Mouse (Mus musculus): ENCODE data around the gene Ston1. TPM values are rescaled to one million over a fixed set of nuclear protein-coding genes. Genes with fewer than 3 reads are reported as not detected.

The Ston1 gene
- polyA plus RNA-seq, 1 experiment from 2014 or later, result 0.96 TPM

DNA sequence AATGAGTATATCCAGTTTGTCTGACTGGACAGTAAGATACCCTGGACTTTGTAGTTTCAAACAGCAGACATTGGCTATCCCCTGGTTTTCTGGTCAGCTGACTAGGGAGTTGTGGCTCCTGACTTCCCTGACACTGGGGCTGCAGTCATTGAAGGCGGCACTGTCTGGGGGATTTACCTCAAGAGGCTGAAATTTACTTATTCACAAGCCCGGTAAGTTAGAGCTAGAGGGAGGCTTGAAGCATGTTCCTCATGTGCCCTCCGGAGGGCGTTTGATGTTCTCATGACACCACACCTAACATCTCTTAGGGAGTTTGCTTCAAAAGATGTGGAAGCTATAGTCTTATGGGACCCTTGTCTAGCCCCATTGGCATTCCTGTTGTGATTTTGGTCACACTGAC is 40.8 kb upstream of the Ston1 start:
- ATAC-seq (ENCODE audit: low read depth), result no peak

DNA sequence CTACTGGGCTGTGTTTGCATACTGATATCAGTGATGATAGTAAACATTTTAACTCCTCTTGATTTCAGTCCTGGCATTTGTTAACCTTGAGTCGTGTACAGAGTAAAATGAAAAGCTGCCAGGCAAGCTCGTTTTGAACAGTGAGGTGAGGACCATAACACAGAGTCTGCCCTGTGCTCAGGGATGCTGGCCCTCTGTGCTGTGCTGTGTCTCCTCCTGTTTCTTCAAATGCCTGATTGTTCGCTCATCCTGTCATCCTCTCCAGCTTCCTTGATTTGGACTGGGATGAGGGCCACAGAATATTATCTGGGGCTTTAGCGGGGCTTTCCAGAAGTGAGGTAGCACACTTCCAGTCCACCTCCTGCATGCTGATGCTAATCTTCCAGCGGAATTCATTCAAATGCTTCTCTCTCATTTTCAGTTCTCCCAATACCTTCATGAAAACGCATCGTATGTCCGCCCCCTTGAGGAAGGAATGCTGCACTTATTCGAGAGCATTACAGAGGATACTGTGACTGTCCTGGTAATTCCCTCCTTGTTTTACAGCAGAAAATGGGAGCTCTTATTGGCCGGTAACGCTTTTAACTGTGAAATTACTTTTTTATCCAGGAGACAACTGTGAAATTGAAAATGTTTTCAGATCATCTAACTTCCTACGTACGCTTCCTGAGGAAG is 39.2 kb upstream of the Ston1 start:
- ATAC-seq (ENCODE audit: low read depth), result no peak

More for the DNA sequence above, 40.8 kb upstream of the Ston1 start:
- H3K9me3 ChIP-seq (replicated peaks; ENCODE audit: control insufficient read depth, low read length), result no peaks in the 10 kb centered on the region
- H3K36me3 ChIP-seq (ENCODE audit: control insufficient read depth, insufficient read depth), result peaks cover 3% of the 10 kb centered on the region; the same call in 1 of the 2 replicates
- no peak overlapping the region for H3K4me2 ChIP-seq (ENCODE audit: low read depth, low read length)
- 70% methylated on average over 4 of the region's 4 CpGs for WGBS (ENCODE audit: insufficient replicate concordance)
- H3K4me1 ChIP-seq (ENCODE audit: control insufficient read depth, low read depth, low read length), result peaks cover 10% of the 10 kb centered on the region
- no peaks in the 10 kb centered on the region for H3K27me3 ChIP-seq (ENCODE audit: control insufficient read depth, insufficient read depth, low read depth, low read length)
- no peak overlapping the region for H3K27ac ChIP-seq (ENCODE audit: low read length)
- no peak overlapping the region for H3K4me3 ChIP-seq (ENCODE audit: low read depth, low read length)
- no peak overlapping the region for H3K9ac ChIP-seq (ENCODE audit: low read depth, low read length)

DNA sequence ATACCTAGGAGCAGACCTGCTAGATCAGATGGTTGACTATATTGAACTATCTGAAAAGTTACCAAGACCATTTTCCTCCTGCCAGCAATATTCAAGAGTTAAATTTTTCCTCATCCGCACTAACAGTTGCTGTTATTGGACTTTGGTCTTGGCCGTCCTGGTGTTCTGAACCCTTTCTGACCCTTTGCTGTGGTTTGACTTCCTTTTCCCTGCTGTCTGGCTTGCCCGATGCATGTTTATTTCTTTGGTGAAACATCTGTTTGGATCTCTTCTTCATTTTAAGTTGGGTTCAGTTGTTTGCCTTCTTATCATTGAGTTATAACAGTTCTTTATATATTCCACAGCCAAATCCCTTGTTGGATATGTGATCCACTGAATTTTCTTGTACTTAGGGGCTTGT is 33.9 kb upstream of the Ston1 start:
- ATAC-seq (ENCODE audit: low read depth), result peak; percentile 50; the same call in 1 of the 2 replicates
- H3K36me3 ChIP-seq (ENCODE audit: control insufficient read depth, insufficient read depth), result peaks cover 14% of the 10 kb centered on the region
- WGBS (ENCODE audit: insufficient replicate concordance), result 50% methylated on average over 3 of the region's 3 CpGs

More for the DNA sequence above, 39.2 kb upstream of the Ston1 start:
- no peak overlapping the region for H3K4me3 ChIP-seq (ENCODE audit: low read depth, low read length)
- H3K9me3 ChIP-seq (replicated peaks; ENCODE audit: control insufficient read depth, low read length), result no peaks in the 10 kb centered on the region
- H3K27ac ChIP-seq (ENCODE audit: low read length), result no peak overlapping the region
- peaks cover 3% of the 10 kb centered on the region; the same call in 1 of the 2 replicates for H3K36me3 ChIP-seq (ENCODE audit: control insufficient read depth, insufficient read depth)
- no peak overlapping the region for H3K9ac ChIP-seq (ENCODE audit: low read depth, low read length)
- WGBS (ENCODE audit: insufficient replicate concordance), result 55% methylated on average over 13 of the region's 13 CpGs
- H3K4me1 ChIP-seq (ENCODE audit: control insufficient read depth, low read depth, low read length), result peaks cover 2% of the 10 kb centered on the region
- no peaks in the 10 kb centered on the region for H3K27me3 ChIP-seq (ENCODE audit: control insufficient read depth, insufficient read depth, low read depth, low read length)
- H3K4me2 ChIP-seq (ENCODE audit: low read depth, low read length), result no peak overlapping the region

DNA sequence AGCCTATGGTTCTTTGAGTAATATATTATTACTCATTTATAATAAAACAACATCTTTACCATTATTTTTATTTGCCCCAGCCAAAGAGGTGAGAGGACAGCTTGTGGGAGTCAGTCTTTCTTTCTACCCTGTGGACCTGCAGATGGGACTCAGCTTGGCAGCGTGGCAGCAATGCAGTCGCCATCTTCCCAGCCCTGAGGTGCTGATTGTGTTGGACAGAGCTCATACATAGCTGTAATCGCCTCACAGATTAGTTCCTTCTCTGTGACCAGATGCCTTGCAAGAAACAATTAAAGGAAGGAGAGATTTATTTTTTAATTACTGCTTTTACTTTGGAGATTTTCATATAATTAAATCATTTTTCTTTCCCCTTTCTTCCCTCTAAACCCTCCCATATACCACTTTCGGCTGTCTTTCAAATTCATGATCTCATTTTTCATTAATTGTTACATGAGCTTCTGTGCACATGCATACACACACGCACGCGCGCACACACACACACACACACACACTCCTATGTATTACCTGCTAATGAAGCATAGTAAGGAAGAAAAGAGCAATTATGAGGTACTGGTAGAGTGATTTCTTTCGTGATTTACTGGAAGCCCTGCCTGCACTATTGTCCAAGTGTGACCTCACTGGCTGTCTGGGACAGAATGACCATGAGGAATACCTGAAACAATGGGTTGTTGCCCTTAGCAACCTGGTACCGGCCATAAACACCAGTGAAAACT is 27.5 kb upstream of the Ston1 start:
- no peak overlapping the region for H3K4me3 ChIP-seq (ENCODE audit: low read depth, low read length)
- WGBS (ENCODE audit: insufficient replicate concordance), result 76% methylated on average over 10 of the region's 10 CpGs
- H3K4me1 ChIP-seq (ENCODE audit: control insufficient read depth, low read depth, low read length), result no peaks in the 10 kb centered on the region
- H3K4me2 ChIP-seq (ENCODE audit: low read depth, low read length), result no peak overlapping the region
- peaks cover 17% of the 10 kb centered on the region for H3K36me3 ChIP-seq (ENCODE audit: control insufficient read depth, insufficient read depth)
- no peak for ATAC-seq (ENCODE audit: low read depth)
- H3K27me3 ChIP-seq (ENCODE audit: control insufficient read depth, insufficient read depth, low read depth, low read length), result no peaks in the 10 kb centered on the region
- no peaks in the 10 kb centered on the region for H3K9me3 ChIP-seq (replicated peaks; ENCODE audit: control insufficient read depth, low read length)
- no peak overlapping the region for H3K27ac ChIP-seq (ENCODE audit: low read length)
- H3K9ac ChIP-seq (ENCODE audit: low read depth, low read length), result no peak overlapping the region

More for the DNA sequence above, 33.9 kb upstream of the Ston1 start:
- Histone ChIP-seq H3K27ac (ENCODE audit: low read length) (peak overlapping the region; percentile 19; the same call in 1 of the 2 replicates), H3K4me3 (ENCODE audit: low read depth, low read length) (no peak overlapping the region), H3K4me2 (ENCODE audit: low read depth, low read length) (no peak overlapping the region), H3K27me3 (ENCODE audit: control insufficient read depth, insufficient read depth, low read depth, low read length) (no peaks in the 10 kb centered on the region), H3K9ac (ENCODE audit: low read depth, low read length) (no peak overlapping the region), H3K4me1 (ENCODE audit: control insufficient read depth, low read depth, low read length) (peaks cover 3% of the 10 kb centered on the region), H3K9me3 (replicated peaks; ENCODE audit: control insufficient read depth, low read length) (no peaks in the 10 kb centered on the region)

DNA sequence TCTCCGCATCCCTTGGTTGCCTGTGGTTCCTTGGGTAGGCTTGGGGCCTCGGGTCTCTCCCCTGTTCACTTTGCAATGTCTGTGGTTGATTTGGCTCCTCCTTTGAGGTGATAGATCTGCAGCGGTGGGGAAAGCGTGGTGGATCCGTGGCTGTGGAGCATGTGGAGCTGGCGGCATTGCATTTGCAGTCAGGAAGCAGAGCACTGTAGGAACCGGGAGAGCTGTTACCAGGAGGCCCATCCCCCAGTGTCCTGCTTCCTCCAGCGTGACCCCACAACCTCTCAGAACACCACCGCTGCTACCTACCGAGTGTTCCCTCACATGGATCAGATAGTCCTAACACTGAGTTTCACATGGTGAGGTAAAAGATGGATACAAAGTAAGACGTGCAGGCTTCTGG is 26.7 kb upstream of the Ston1 start:
- ATAC-seq (ENCODE audit: low read depth), result no peak
- Histone ChIP-seq H3K27ac (ENCODE audit: low read length) (no peak overlapping the region), H3K9me3 (replicated peaks; ENCODE audit: control insufficient read depth, low read length) (no peaks in the 10 kb centered on the region), H3K4me3 (ENCODE audit: low read depth, low read length) (no peak overlapping the region), H3K4me1 (ENCODE audit: control insufficient read depth, low read depth, low read length) (no peaks in the 10 kb centered on the region), H3K36me3 (ENCODE audit: control insufficient read depth, insufficient read depth) (peaks cover 18% of the 10 kb centered on the region), H3K27me3 (ENCODE audit: control insufficient read depth, insufficient read depth, low read depth, low read length) (no peaks in the 10 kb centered on the region), H3K4me2 (ENCODE audit: low read depth, low read length) (no peak overlapping the region), H3K9ac (ENCODE audit: low read depth, low read length) (no peak overlapping the region)
- 75% methylated on average over 11 of the region's 11 CpGs for WGBS (ENCODE audit: insufficient replicate concordance)

DNA sequence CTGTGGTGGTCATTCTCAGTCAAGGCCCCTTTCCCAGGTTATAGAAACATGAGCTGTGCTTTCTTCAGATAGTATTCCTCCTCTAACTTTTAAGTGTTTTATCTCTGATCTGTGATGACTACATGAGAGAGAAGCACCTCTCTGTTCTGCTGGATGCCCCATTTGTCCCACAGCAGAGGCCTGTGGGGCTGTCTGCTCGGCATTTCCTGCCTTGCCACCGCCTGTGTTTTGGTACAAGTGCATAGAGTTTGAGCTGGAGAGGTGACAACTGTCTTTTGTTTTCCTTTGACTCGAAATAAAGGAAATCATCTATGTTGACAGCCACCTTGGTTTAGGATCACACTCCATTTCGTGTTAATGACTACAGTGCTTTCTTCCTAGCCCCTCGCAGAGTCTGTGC is 22.7 kb upstream of the Ston1 start:
- Histone ChIP-seq H3K9me3 (replicated peaks; ENCODE audit: control insufficient read depth, low read length) (no peaks in the 10 kb centered on the region), H3K36me3 (ENCODE audit: control insufficient read depth, insufficient read depth) (peaks cover 20% of the 10 kb centered on the region), H3K4me2 (ENCODE audit: low read depth, low read length) (no peak overlapping the region), H3K9ac (ENCODE audit: low read depth, low read length) (no peak overlapping the region), H3K4me3 (ENCODE audit: low read depth, low read length) (no peak overlapping the region), H3K27me3 (ENCODE audit: control insufficient read depth, insufficient read depth, low read depth, low read length) (no peaks in the 10 kb centered on the region), H3K4me1 (ENCODE audit: control insufficient read depth, low read depth, low read length) (no peaks in the 10 kb centered on the region), H3K27ac (ENCODE audit: low read length) (no peak overlapping the region)
- WGBS (ENCODE audit: insufficient replicate concordance), result 61% methylated on average over 5 of the region's 5 CpGs
- no peak for ATAC-seq (ENCODE audit: low read depth)

DNA sequence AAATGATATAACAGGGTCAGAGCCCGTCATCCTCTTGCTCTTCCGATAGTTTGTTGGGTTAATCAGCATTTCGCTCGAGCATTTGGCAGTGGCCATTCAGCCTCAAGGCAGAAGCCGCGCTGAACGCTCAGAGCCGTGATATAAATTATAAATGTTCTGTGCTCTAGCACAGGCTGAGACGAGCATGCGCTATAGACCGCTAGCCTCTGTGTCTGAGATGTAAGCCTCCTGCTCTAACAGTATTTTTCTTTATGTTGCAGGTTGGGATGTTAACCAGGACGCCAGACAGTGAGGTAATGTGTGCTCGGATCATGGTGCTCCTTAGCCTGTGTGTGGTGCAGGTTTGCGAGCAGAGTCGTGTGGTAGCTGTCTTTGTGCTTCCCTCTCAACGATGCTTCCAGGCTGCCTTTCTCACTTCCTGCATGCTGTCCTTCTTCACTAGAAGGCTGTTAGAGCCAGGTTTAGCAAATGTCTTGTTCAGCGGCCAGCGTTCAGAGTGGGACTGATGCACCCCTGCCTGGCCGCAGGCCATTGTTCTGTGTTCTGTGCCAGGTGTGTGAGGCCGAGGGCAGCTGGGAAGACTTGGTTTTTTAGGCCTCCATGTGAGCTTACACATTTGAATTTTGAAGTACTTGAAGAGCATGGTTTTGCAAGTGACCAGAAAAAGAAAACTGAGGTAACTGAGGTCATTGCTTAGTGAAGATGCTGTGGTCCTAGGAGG is 18.8 kb upstream of the Ston1 start:
- 81% methylated on average over 20 of the region's 20 CpGs for WGBS (ENCODE audit: insufficient replicate concordance)
- Histone ChIP-seq H3K9me3 (replicated peaks; ENCODE audit: control insufficient read depth, low read length) (no peaks in the 10 kb centered on the region), H3K4me1 (ENCODE audit: control insufficient read depth, low read depth, low read length) (no peaks in the 10 kb centered on the region), H3K9ac (ENCODE audit: low read depth, low read length) (no peak overlapping the region), H3K4me3 (ENCODE audit: low read depth, low read length) (no peak overlapping the region), H3K27ac (ENCODE audit: low read length) (no peak overlapping the region), H3K27me3 (ENCODE audit: control insufficient read depth, insufficient read depth, low read depth, low read length) (no peaks in the 10 kb centered on the region), H3K4me2 (ENCODE audit: low read depth, low read length) (no peak overlapping the region), H3K36me3 (ENCODE audit: control insufficient read depth, insufficient read depth) (peaks cover 14% of the 10 kb centered on the region)
- ATAC-seq (ENCODE audit: low read depth), result no peak

DNA sequence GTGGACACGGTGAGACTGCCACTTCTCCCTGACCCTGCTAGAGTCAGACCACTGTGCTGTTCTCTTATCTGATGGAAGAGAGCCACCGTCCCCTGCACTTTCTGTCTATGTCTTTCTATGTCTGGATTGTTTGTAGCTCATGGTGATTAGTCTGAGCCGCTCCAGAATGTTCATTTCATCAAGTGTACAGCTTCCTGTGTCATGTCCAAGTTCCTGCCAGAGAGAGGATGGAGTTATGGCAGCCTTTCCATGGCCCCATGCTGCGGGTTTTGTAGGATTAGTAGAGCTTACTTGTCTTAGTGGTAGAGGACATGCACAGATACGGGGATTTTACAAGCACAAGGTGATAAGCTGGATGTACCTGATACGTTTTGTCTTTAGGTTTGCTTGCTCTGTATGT is 16.9 kb upstream of the Ston1 start:
- ATAC-seq (ENCODE audit: low read depth), result no peak
- Histone ChIP-seq H3K27ac (ENCODE audit: low read length) (no peak overlapping the region), H3K4me3 (ENCODE audit: low read depth, low read length) (no peak overlapping the region), H3K4me2 (ENCODE audit: low read depth, low read length) (no peak overlapping the region), H3K36me3 (ENCODE audit: control insufficient read depth, insufficient read depth) (peaks cover 25% of the 10 kb centered on the region), H3K9ac (ENCODE audit: low read depth, low read length) (no peak overlapping the region), H3K9me3 (replicated peaks; ENCODE audit: control insufficient read depth, low read length) (no peaks in the 10 kb centered on the region), H3K4me1 (ENCODE audit: control insufficient read depth, low read depth, low read length) (no peaks in the 10 kb centered on the region), H3K27me3 (ENCODE audit: control insufficient read depth, insufficient read depth, low read depth, low read length) (no peaks in the 10 kb centered on the region)
- WGBS (ENCODE audit: insufficient replicate concordance), result 54% methylated on average over 6 of the region's 6 CpGs

Measured in liver, embryonic 16.5 days (tissue).